Mouse (Mus musculus): ENCODE measurements around the gene Kcnk3.

- TF ChIP-seq MAFK (IDR thresholded peaks at IDR 0.05; ENCODE audit: insufficient read depth, low read depth, low read length) (no peak), HCFC1 (IDR thresholded peaks at IDR 0.05; ENCODE audit: borderline replicate concordance, insufficient read depth, low read length) (no peak), ZC3H11A (IDR thresholded peaks at IDR 0.05; ENCODE audit: borderline replicate concordance, low read depth, low read length) (no peak)
Observed at GRCm38 (mm10) chr5:30621844-30622176, 33.8 kb downstream of the Kcnk3 start.
